Mouse (Mus musculus) erythroblast, adult 5-6 weeks (primary cell): ENCODE data around the gene Actn2. TPM values are rescaled to one million over a fixed set of nuclear protein-coding genes. Genes with fewer than 3 reads are reported as not detected.

ENCODE experiments used
- ATAC-seq: replicated peaks from 2 replicates; pipeline ENCODE4 v1.8.0; 2016; ENCODE audit warnings: moderate number of reproducible peaks, mild to moderate bottlenecking, moderate TSS enrichment, inconsistent platforms; ENCODE audit not compliant: poor library complexity, low FRiP score, severe bottlenecking
- total RNA-seq, 2 experiments: library from RNA; stranded (forward) in 1 of 2; stranded (reverse) in 1 of 2; fragments of 150-400 nt in 1 of 2; fragments of 200-764, 138-1000 nt in 1 of 2; gene quantifications; 2 replicates each; pipeline versions ENCODE4 v1.2.3 to v1.2.4; 2015 to 2017; ENCODE audit warnings: low replicate concordance in 2 of 2

The Actn2 gene
- total RNA-seq, 2 experiments from 2014 or later: not detected

- ATAC-seq: no peak
Observed at GRCm38 (mm10) chr13:12263996-12264395, 76.6 kb downstream of the Actn2 start.

DNA sequence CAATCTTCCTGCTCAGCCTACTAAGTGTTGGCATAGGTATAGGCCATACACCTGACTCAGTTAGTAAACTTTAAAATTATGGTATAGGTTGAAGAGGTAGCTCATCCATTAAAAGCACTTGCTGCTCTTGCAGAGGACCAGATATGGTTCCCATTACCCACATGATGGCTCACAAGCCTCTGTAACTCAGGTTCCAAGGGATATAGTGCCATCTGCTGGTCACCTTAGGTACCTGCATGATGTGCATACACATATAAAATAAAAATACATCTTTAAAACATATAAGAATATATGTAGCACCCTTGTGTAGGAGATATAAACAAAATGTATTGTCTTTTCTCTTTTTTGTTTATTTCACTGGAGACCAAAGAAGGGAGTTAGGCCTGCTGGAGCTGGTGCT is 79.1 kb downstream of the Actn2 start:
- no peak for ATAC-seq

- peak; percentile 97 for ATAC-seq
Observed at GRCm38 (mm10) chr13:12257391-12258380, 82.9 kb downstream of the Actn2 start, which contains the start of gene Mtr. Gene Mtr (minus strand): TSS chr13:12258113.

GRCm38 (mm10) chr13:12256871-12257390 is 83.6 kb downstream of the Actn2 start:
- 0 out of 2 replicates have a peak, but pooled peaks have one; percentile 9 for ATAC-seq

DNA sequence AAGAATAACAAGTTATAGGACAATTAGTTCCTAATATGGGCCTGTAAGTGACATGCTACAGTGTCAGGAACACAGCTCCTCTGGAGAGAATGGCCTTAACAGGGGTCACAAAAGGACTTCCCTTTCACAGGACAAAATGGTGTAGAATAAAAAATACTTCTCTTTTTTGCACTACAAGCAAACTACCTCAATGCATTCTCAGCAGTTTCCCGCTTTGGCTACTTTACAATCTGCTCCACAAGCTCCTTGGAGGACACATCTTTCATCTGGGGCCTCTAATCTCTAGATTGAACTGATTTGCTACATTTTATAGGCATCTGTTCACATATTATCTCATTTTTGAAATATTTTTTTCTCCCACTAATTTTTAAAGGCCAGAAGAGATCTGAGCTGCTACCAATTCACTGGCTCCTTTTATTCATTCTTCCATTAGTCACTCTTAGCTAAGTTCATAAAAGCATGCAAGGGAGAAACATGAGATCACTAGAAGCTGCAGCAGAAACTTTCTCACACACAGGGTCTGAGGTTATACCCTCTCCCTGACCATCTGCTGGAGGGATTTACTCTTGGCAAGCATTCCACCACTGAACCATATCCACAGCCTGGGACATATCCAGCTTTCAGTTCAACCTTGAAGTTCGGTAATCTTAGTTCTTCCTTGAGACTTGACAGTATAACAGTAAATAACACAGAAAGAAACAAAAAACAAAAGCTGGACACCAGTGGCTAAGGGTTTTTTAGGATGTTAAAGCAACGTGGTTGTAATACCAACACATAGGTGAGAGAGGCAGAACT is 84.5 kb downstream of the Actn2 start:
- no peak for ATAC-seq

- ATAC-seq: no peak
Observed at GRCm38 (mm10) chr13:12250496-12250895, 90.1 kb downstream of the Actn2 start.

GRCm38 (mm10) chr13:12249195-12249898 is 91.2 kb downstream of the Actn2 start:
- no peak for ATAC-seq

DNA sequence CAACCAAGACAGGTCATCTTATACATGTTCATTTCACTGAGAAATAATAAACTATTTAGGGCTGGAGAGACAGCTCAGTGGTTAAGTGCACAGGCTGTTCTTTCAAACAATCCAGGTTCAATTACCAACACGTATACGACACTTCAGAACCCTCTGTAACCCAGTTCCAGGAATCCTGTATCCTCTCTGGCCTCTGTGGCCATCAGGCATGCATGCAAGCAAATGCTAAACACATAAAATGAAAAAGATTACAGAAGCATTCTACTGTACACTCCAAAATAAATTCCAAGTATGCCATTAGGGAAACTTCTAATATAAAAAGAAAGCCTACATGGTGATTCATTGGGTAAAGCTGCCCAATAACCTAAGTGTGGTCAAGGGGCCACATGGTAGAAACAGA is 94.6 kb downstream of the Actn2 start:
- no peak for ATAC-seq

- ATAC-seq: no peak
Observed at GRCm38 (mm10) chr13:12243991-12244390, 96.6 kb downstream of the Actn2 start.

GRCm38 (mm10) chr13:12232141-12232540 is 108.4 kb downstream of the Actn2 start:
- no peak for ATAC-seq

DNA sequence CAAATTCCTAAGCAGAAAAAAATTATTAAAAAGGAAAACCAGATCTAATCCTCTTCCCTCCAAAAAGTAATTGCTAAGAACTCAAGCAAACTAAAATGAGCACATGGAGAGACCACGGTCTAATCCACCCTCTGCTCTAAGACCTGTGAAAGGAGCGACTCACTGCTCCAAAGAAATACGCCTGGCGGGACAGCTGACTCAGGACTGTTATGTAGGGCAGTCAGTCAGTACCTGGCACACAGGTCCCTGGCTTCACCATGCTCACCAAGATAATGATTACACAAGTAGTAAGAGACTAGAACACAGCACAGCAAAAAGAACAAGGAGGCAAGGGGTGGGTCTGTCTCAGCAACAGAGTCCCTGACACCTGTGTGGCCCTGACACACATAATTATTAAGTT is 112.3 kb downstream of the Actn2 start:
- ATAC-seq: no peak

- ATAC-seq: no peak
Observed at GRCm38 (mm10) chr13:12227606-12228005, 113.0 kb downstream of the Actn2 start.

Other genes with a start within 250 kb of the Actn2 start
- gene Ryr2, start 233.8 kb downstream of the Actn2 start, total RNA-seq (2015; ENCODE audit: low replicate concordance): not detected in 2 replicates
- gene Ryr2, start 233.8 kb downstream of the Actn2 start, total RNA-seq (2017; ENCODE audit: low replicate concordance): not detected in 2 replicates
- 6.3 and 8.6 TPM in 2 replicates for gene Mtr, start 82.6 kb downstream of the Actn2 start, total RNA-seq (2015; ENCODE audit: low replicate concordance)
- 13.0 and 15.8 TPM in 2 replicates for gene Mtr, start 82.6 kb downstream of the Actn2 start, total RNA-seq (2017; ENCODE audit: low replicate concordance)
- 10.2 and 11.3 TPM in 2 replicates for gene Heatr1, start 54.3 kb upstream of the Actn2 start, total RNA-seq (2015; ENCODE audit: low replicate concordance)
- 14.9 and 25.9 TPM in 2 replicates for gene Heatr1, start 54.3 kb upstream of the Actn2 start, total RNA-seq (2017; ENCODE audit: low replicate concordance)
- 10.9 and 13.3 TPM in 2 replicates for gene Lgals8, start 124.2 kb upstream of the Actn2 start, total RNA-seq (2015; ENCODE audit: low replicate concordance)
- gene Lgals8, start 124.2 kb upstream of the Actn2 start, total RNA-seq (2017; ENCODE audit: low replicate concordance): 11.7 and 15.3 TPM in 2 replicates
- gene Edaradd, start 179.7 kb upstream of the Actn2 start, total RNA-seq (2015; ENCODE audit: low replicate concordance): not detected in 2 replicates
- gene Edaradd, start 179.7 kb upstream of the Actn2 start, total RNA-seq (2017; ENCODE audit: low replicate concordance): not detected in 2 replicates
- 2.3 and 4.8 TPM in 2 replicates for gene Ero1lb, start 225.1 kb upstream of the Actn2 start, total RNA-seq (2015; ENCODE audit: low replicate concordance)
- 0.84 and 6.4 TPM in 2 replicates for gene Ero1lb, start 225.1 kb upstream of the Actn2 start, total RNA-seq (2017; ENCODE audit: low replicate concordance)